Mouse (Mus musculus) liver, embryonic 16.5 days (tissue): Measurements from ENCODE around the gene Fblim1. TPM values are rescaled to one million over a fixed set of nuclear protein-coding genes. Genes with fewer than 3 reads are reported as not detected.
A peak's percentile ranks its signal among the peaks of the same experiment; 100 is the strongest.

Experiments
- ATAC-seq: fragments of 200-750 bp; cut with Nextera tagmentation; 2 replicates; pipeline ENCODE4 v1.8.0; 2017; ENCODE audit warnings: low read depth, mild to moderate bottlenecking, moderate number of reproducible peaks, moderate library complexity
- H3K27ac ChIP-seq: fragments of 300-500 bp; sonication (generic); 2 replicates; pipeline ENCODE4 v1.5.1; 2014; ENCODE audit warnings: mild to moderate bottlenecking, low read length
- H3K27me3 ChIP-seq: fragments of 300-500 bp; sonication (generic); 2 replicates; pipeline ENCODE4 v1.6.1; 2014; ENCODE audit warnings: low read depth, low read length, mixed read lengths; ENCODE audit not compliant: control insufficient read depth, insufficient read depth
- H3K36me3 ChIP-seq: fragments of 300-500 bp; sonication (generic); 2 replicates; pipeline ENCODE4 v1.6.1; 2014; ENCODE audit warnings: mild to moderate bottlenecking; ENCODE audit not compliant: control insufficient read depth, insufficient read depth
- H3K4me1 ChIP-seq: fragments of 300-500 bp; sonication (generic); 2 replicates; pipeline ENCODE4 v1.6.1; 2014; ENCODE audit warnings: low read depth, low read length, mixed read lengths; ENCODE audit not compliant: control insufficient read depth
- H3K4me2 ChIP-seq: fragments of 300-500 bp; sonication (generic); 2 replicates; pipeline ENCODE4 v1.6.1; 2014; ENCODE audit warnings: low read depth, low read length, mixed read lengths
- H3K4me3 ChIP-seq: fragments of 300-500 bp; sonication (generic); 2 replicates; pipeline ENCODE4 v1.5.1; 2014; ENCODE audit warnings: low read depth, mild to moderate bottlenecking, low read length
- H3K9ac ChIP-seq: fragments of 300-500 bp; sonication (generic); 2 replicates; pipeline ENCODE4 v1.6.1; 2014; ENCODE audit warnings: low read depth, low read length
- H3K9me3 ChIP-seq: fragments of 300-500 bp; sonication (generic); replicated peaks from 2 replicates; pipeline ENCODE4 v1.6.1; 2016; ENCODE audit warnings: low read length; ENCODE audit not compliant: control insufficient read depth
- WGBS: fragments of 180-500 bp; shearing (Covaris S2); extraction: QIAGEN DNeasy Blood & Tissue Kit; methylation state at CpG from one replicate; pipeline ENCODE4 v1.1.7; 2014; ENCODE audit not compliant: insufficient replicate concordance; 5-methylcytosine and 5-hydroxymethylcytosine counted together
- polyA plus RNA-seq: library from polyadenylated mRNA; unstranded; fragments of >200 nt; fragmentation: Nextera tagmentation; extraction: Ambion mirVana; gene quantifications from 2 replicates; pipeline ENCODE4 v1.2.1, GENCODE M21; 2015

Gene Fblim1
- polyA plus RNA-seq = 1.5 and 2.3 TPM in 2 replicates

- H3K4me2 ChIP-seq = no peak within 1 kb of the TSS
- H3K27ac ChIP-seq = no peak within 1 kb of the TSS
- H3K4me3 ChIP-seq = no peak within 1 kb of the TSS
- H3K36me3 ChIP-seq = no peaks in the 10 kb centered on the region
- H3K4me1 ChIP-seq = no peaks in the 10 kb centered on the region
- H3K9me3 ChIP-seq = no peaks in the 10 kb centered on the region
- ATAC-seq = peak; percentile 35; the same call in 1 of the 2 replicates
- no peak within 1 kb of the TSS for H3K9ac ChIP-seq
- H3K27me3 ChIP-seq = no peaks in the 10 kb centered on the region
- WGBS = 62% methylated on average over 11 of the region's 11 CpGs
These were observed at the start of gene Fblim1 for GRCm38 (mm10) chr4:141605861-141606260. Gene Fblim1 (minus strand): TSS chr4:141606096.

GRCm38 (mm10) chr4:141654509-141654908, 48.6 kb upstream of the Fblim1 start:
- Histone ChIP-seq H3K27me3 (no peaks in the 10 kb centered on the region), H3K9ac (no peak overlapping the region), H3K36me3 (no peaks in the 10 kb centered on the region), H3K4me3 (no peak overlapping the region), H3K4me2 (no peak overlapping the region), H3K9me3 (no peaks in the 10 kb centered on the region), H3K27ac (no peak overlapping the region), H3K4me1 (peaks cover 11% of the 10 kb centered on the region; the same call in 1 of the 2 replicates)
- no peak for ATAC-seq
- WGBS = 80% methylated on average over 6 of the region's 6 CpGs

- Histone ChIP-seq H3K36me3 (no peaks in the 10 kb centered on the region), H3K9ac (no peak overlapping the region), H3K27ac (no peak overlapping the region), H3K4me2 (no peak overlapping the region), H3K27me3 (no peaks in the 10 kb centered on the region), H3K4me1 (peaks cover 11% of the 10 kb centered on the region; the same call in 1 of the 2 replicates), H3K9me3 (no peaks in the 10 kb centered on the region), H3K4me3 (no peak overlapping the region)
- WGBS = 87% methylated on average over 13 of the region's 13 CpGs
- ATAC-seq = no peak
These were observed 47.9 kb upstream of the Fblim1 start for GRCm38 (mm10) chr4:141653813-141654212.

GRCm38 (mm10) chr4:141653044-141653443, 47.1 kb upstream of the Fblim1 start:
- no peak for ATAC-seq

GRCm38 (mm10) chr4:141651944-141652343, 46.0 kb upstream of the Fblim1 start:
- WGBS = 85% methylated on average over 10 of the region's 10 CpGs
- H3K4me2 ChIP-seq = no peak overlapping the region
- H3K9me3 ChIP-seq = no peaks in the 10 kb centered on the region
- no peaks in the 10 kb centered on the region for H3K36me3 ChIP-seq
- no peak overlapping the region for H3K4me3 ChIP-seq
- no peak for ATAC-seq
- H3K27me3 ChIP-seq = no peaks in the 10 kb centered on the region
- H3K4me1 ChIP-seq = peaks cover 9% of the 10 kb centered on the region; the same call in 1 of the 2 replicates
- no peak overlapping the region for H3K27ac ChIP-seq
- H3K9ac ChIP-seq = no peak overlapping the region

More at GRCm38 (mm10) chr4:141653044-141653443, 47.1 kb upstream of the Fblim1 start:
- 56% methylated on average over 8 of the region's 8 CpGs for WGBS
- Histone ChIP-seq H3K9me3 (no peaks in the 10 kb centered on the region), H3K4me1 (peaks cover 11% of the 10 kb centered on the region; the same call in 1 of the 2 replicates), H3K27me3 (no peaks in the 10 kb centered on the region), H3K27ac (no peak overlapping the region), H3K4me3 (no peak overlapping the region), H3K36me3 (no peaks in the 10 kb centered on the region), H3K9ac (no peak overlapping the region), H3K4me2 (no peak overlapping the region)

- Histone ChIP-seq H3K9me3 (no peaks in the 10 kb centered on the region), H3K4me1 (peaks cover 4% of the 10 kb centered on the region; the same call in 1 of the 2 replicates), H3K27ac (no peak overlapping the region), H3K9ac (no peak overlapping the region), H3K4me2 (no peak overlapping the region), H3K4me3 (no peak overlapping the region), H3K27me3 (no peaks in the 10 kb centered on the region), H3K36me3 (no peaks in the 10 kb centered on the region)
- WGBS = 79% methylated on average over 6 of the region's 6 CpGs
- no peak for ATAC-seq
These were observed 45.4 kb upstream of the Fblim1 start for GRCm38 (mm10) chr4:141651286-141651685.

- Histone ChIP-seq H3K9ac (no peak overlapping the region), H3K36me3 (no peaks in the 10 kb centered on the region), H3K27me3 (no peaks in the 10 kb centered on the region), H3K27ac (no peak overlapping the region), H3K4me2 (no peak overlapping the region), H3K9me3 (no peaks in the 10 kb centered on the region), H3K4me1 (no peaks in the 10 kb centered on the region; the same call in 1 of the 2 replicates), H3K4me3 (no peak overlapping the region)
- ATAC-seq = no peak
- WGBS = 69% methylated on average over 6 of the region's 6 CpGs
These were observed 43.3 kb upstream of the Fblim1 start for GRCm38 (mm10) chr4:141649244-141649643.

GRCm38 (mm10) chr4:141648262-141648661, 42.4 kb upstream of the Fblim1 start:
- ATAC-seq = no peak
- 79% methylated on average over 5 of the region's 5 CpGs for WGBS

GRCm38 (mm10) chr4:141647187-141647586, 41.3 kb upstream of the Fblim1 start:
- no peak for ATAC-seq
- no peak overlapping the region for H3K9ac ChIP-seq
- no peaks in the 10 kb centered on the region for H3K36me3 ChIP-seq
- H3K4me1 ChIP-seq = no peaks in the 10 kb centered on the region
- WGBS = 78% methylated on average over 3 of the region's 3 CpGs
- H3K4me3 ChIP-seq = no peak overlapping the region
- no peak overlapping the region for H3K27ac ChIP-seq
- H3K4me2 ChIP-seq = no peak overlapping the region
- H3K9me3 ChIP-seq = no peaks in the 10 kb centered on the region
- H3K27me3 ChIP-seq = no peaks in the 10 kb centered on the region

More at GRCm38 (mm10) chr4:141648262-141648661, 42.4 kb upstream of the Fblim1 start:
- Histone ChIP-seq H3K27me3 (no peaks in the 10 kb centered on the region), H3K36me3 (no peaks in the 10 kb centered on the region), H3K4me3 (no peak overlapping the region), H3K4me2 (no peak overlapping the region), H3K9ac (no peak overlapping the region), H3K9me3 (no peaks in the 10 kb centered on the region), H3K27ac (no peak overlapping the region), H3K4me1 (no peaks in the 10 kb centered on the region; the same call in 1 of the 2 replicates)
